Mouse (Mus musculus) liver, embryonic 16.5 days (tissue): ENCODE measurements around the gene Tcea2. TPM values are rescaled to one million over a fixed set of nuclear protein-coding genes. Genes with fewer than 3 reads are reported as not detected.

ENCODE experiments used
- ATAC-seq: fragments of 200-750 bp; cut with Nextera tagmentation; 2 replicates; pipeline ENCODE4 v1.8.0; 2017; ENCODE audit warnings: low read depth, mild to moderate bottlenecking, moderate number of reproducible peaks, moderate library complexity
- H3K27ac ChIP-seq: fragments of 300-500 bp; sonication (generic); 2 replicates; pipeline ENCODE4 v1.5.1; 2014; ENCODE audit warnings: mild to moderate bottlenecking, low read length
- H3K27me3 ChIP-seq: fragments of 300-500 bp; sonication (generic); 2 replicates; pipeline ENCODE4 v1.6.1; 2014; ENCODE audit warnings: low read depth, low read length, mixed read lengths; ENCODE audit not compliant: control insufficient read depth, insufficient read depth
- H3K36me3 ChIP-seq: fragments of 300-500 bp; sonication (generic); 2 replicates; pipeline ENCODE4 v1.6.1; 2014; ENCODE audit warnings: mild to moderate bottlenecking; ENCODE audit not compliant: control insufficient read depth, insufficient read depth
- H3K4me1 ChIP-seq: fragments of 300-500 bp; sonication (generic); 2 replicates; pipeline ENCODE4 v1.6.1; 2014; ENCODE audit warnings: low read depth, low read length, mixed read lengths; ENCODE audit not compliant: control insufficient read depth
- H3K4me2 ChIP-seq: fragments of 300-500 bp; sonication (generic); 2 replicates; pipeline ENCODE4 v1.6.1; 2014; ENCODE audit warnings: low read depth, low read length, mixed read lengths
- H3K4me3 ChIP-seq: fragments of 300-500 bp; sonication (generic); 2 replicates; pipeline ENCODE4 v1.5.1; 2014; ENCODE audit warnings: low read depth, mild to moderate bottlenecking, low read length
- H3K9ac ChIP-seq: fragments of 300-500 bp; sonication (generic); 2 replicates; pipeline ENCODE4 v1.6.1; 2014; ENCODE audit warnings: low read depth, low read length
- H3K9me3 ChIP-seq: fragments of 300-500 bp; sonication (generic); replicated peaks from 2 replicates; pipeline ENCODE4 v1.6.1; 2016; ENCODE audit warnings: low read length; ENCODE audit not compliant: control insufficient read depth
- WGBS: fragments of 180-500 bp; shearing (Covaris S2); extraction: QIAGEN DNeasy Blood & Tissue Kit; methylation state at CpG from one replicate; pipeline ENCODE4 v1.1.7; 2014; ENCODE audit not compliant: insufficient replicate concordance; 5-methylcytosine and 5-hydroxymethylcytosine counted together
- polyA plus RNA-seq: library from polyadenylated mRNA; unstranded; fragments of >200 nt; fragmentation: Nextera tagmentation; extraction: Ambion mirVana; gene quantifications from 2 replicates; pipeline ENCODE4 v1.2.1, GENCODE M21; 2015

Tcea2 gene
- polyA plus RNA-seq, 1 experiment from 2014 or later: 1.9 TPM

GRCm38 (mm10) chr2:181671326-181671725 lies 8.8 kb upstream of the Tcea2 start, which contains the start of gene Sox18:
TSS of gene Sox18 (minus strand) at chr2:181671640.
- H3K36me3 ChIP-seq: no peaks in the 10 kb centered on the region
- peak; percentile 30; the same call in 1 of the 2 replicates for ATAC-seq
- peaks cover 3% of the 10 kb centered on the region for H3K4me1 ChIP-seq
- no peaks in the 10 kb centered on the region for H3K9me3 ChIP-seq
- peak within 1 kb of the TSS; percentile 39 for H3K4me2 ChIP-seq
- peak within 1 kb of the TSS; percentile 45 for H3K4me3 ChIP-seq
- H3K27ac ChIP-seq: no peak within 1 kb of the TSS
- H3K27me3 ChIP-seq: peaks cover 58% of the 10 kb centered on the region
- H3K9ac ChIP-seq: no peak within 1 kb of the TSS
- WGBS: 1% methylated on average over 40 of the region's 43 CpGs

- Histone ChIP-seq H3K4me2 (no peak overlapping the region), H3K27ac (no peak overlapping the region), H3K9me3 (no peaks in the 10 kb centered on the region), H3K4me1 (peaks cover 3% of the 10 kb centered on the region), H3K27me3 (peaks cover 58% of the 10 kb centered on the region), H3K36me3 (no peaks in the 10 kb centered on the region), H3K9ac (no peak overlapping the region), H3K4me3 (no peak overlapping the region)
- WGBS: 25% methylated on average over 7 of the region's 7 CpGs
- ATAC-seq: no peak
These were observed 8.1 kb upstream of the Tcea2 start for GRCm38 (mm10) chr2:181671984-181672383.

- 48% methylated on average over 1 of the region's 1 CpGs for WGBS
- no peaks in the 10 kb centered on the region for H3K36me3 ChIP-seq
- H3K4me1 ChIP-seq: peaks cover 3% of the 10 kb centered on the region
- H3K9me3 ChIP-seq: no peaks in the 10 kb centered on the region
- H3K27ac ChIP-seq: no peak overlapping the region
- H3K4me3 ChIP-seq: no peak overlapping the region
- no peak overlapping the region for H3K4me2 ChIP-seq
- H3K27me3 ChIP-seq: peaks cover 58% of the 10 kb centered on the region
- H3K9ac ChIP-seq: no peak overlapping the region
- no peak for ATAC-seq
These were observed 6.6 kb upstream of the Tcea2 start for GRCm38 (mm10) chr2:181673501-181673900.

GRCm38 (mm10) chr2:181674934-181675333 lies 5.2 kb upstream of the Tcea2 start:
- Histone ChIP-seq H3K27me3 (peaks cover 46% of the 10 kb centered on the region), H3K4me1 (peaks cover 3% of the 10 kb centered on the region), H3K9ac (no peak overlapping the region), H3K27ac (no peak overlapping the region), H3K36me3 (no peaks in the 10 kb centered on the region), H3K9me3 (no peaks in the 10 kb centered on the region), H3K4me2 (no peak overlapping the region), H3K4me3 (no peak overlapping the region)
- ATAC-seq: no peak
- WGBS: 62% methylated on average over 4 of the region's 4 CpGs

GRCm38 (mm10) chr2:181675454-181675853 lies 4.7 kb upstream of the Tcea2 start:
- no peak overlapping the region for H3K9ac ChIP-seq
- H3K4me3 ChIP-seq: no peak overlapping the region
- no peak overlapping the region for H3K27ac ChIP-seq
- ATAC-seq: peak; percentile 33
- WGBS: 3% methylated on average over 14 of the region's 14 CpGs
- peaks cover 3% of the 10 kb centered on the region for H3K4me1 ChIP-seq
- H3K36me3 ChIP-seq: no peaks in the 10 kb centered on the region
- no peaks in the 10 kb centered on the region for H3K9me3 ChIP-seq
- H3K4me2 ChIP-seq: peak overlapping the region; percentile 42; the same call in 1 of the 2 replicates
- peaks cover 42% of the 10 kb centered on the region for H3K27me3 ChIP-seq

- Histone ChIP-seq H3K9ac (no peak overlapping the region), H3K27ac (no peak overlapping the region), H3K36me3 (no peaks in the 10 kb centered on the region), H3K9me3 (no peaks in the 10 kb centered on the region), H3K4me3 (no peak overlapping the region), H3K4me2 (no peak overlapping the region), H3K4me1 (peaks cover 8% of the 10 kb centered on the region), H3K27me3 (peaks cover 41% of the 10 kb centered on the region)
- 22% methylated on average over 2 of the region's 2 CpGs for WGBS
- no peak for ATAC-seq
These were observed 3.7 kb upstream of the Tcea2 start for GRCm38 (mm10) chr2:181676424-181676823.

- 69% methylated on average over 5 of the region's 5 CpGs for WGBS
- H3K9me3 ChIP-seq: no peaks in the 10 kb centered on the region
- H3K4me2 ChIP-seq: no peak overlapping the region
- H3K9ac ChIP-seq: no peak overlapping the region
- no peak for ATAC-seq
- H3K4me3 ChIP-seq: no peak overlapping the region
- peaks cover 33% of the 10 kb centered on the region for H3K27me3 ChIP-seq
- H3K4me1 ChIP-seq: peaks cover 8% of the 10 kb centered on the region
- H3K36me3 ChIP-seq: no peaks in the 10 kb centered on the region
- no peak overlapping the region for H3K27ac ChIP-seq
These were observed 2.9 kb upstream of the Tcea2 start for GRCm38 (mm10) chr2:181677096-181677754.

GRCm38 (mm10) chr2:181677755-181678098 lies 2.4 kb upstream of the Tcea2 start:
- Histone ChIP-seq H3K9me3 (no peaks in the 10 kb centered on the region), H3K27me3 (peaks cover 28% of the 10 kb centered on the region), H3K4me3 (no peak overlapping the region), H3K27ac (no peak overlapping the region), H3K36me3 (no peaks in the 10 kb centered on the region), H3K9ac (no peak overlapping the region), H3K4me2 (no peak overlapping the region), H3K4me1 (peaks cover 8% of the 10 kb centered on the region)
- WGBS: 30% methylated on average over 3 of the region's 3 CpGs
- ATAC-seq: 0 out of 2 replicates have a peak, but pooled peaks have one; percentile 15

- H3K4me3 ChIP-seq: no peak overlapping the region
These were observed 1.3 kb upstream of the Tcea2 start for GRCm38 (mm10) chr2:181678780-181679179.

More at GRCm38 (mm10) chr2:181678780-181679179, 1.3 kb upstream of the Tcea2 start:
- 41% methylated on average over 1 of the region's 1 CpGs for WGBS
- H3K27ac ChIP-seq: no peak overlapping the region
- peak; percentile 58 for ATAC-seq
- H3K36me3 ChIP-seq: no peaks in the 10 kb centered on the region
- peaks cover 18% of the 10 kb centered on the region for H3K27me3 ChIP-seq
- no peak overlapping the region for H3K9ac ChIP-seq
- no peaks in the 10 kb centered on the region for H3K9me3 ChIP-seq
- H3K4me1 ChIP-seq: peaks cover 8% of the 10 kb centered on the region
- H3K4me2 ChIP-seq: no peak overlapping the region
